Mouse (Mus musculus) E14TG2a.4 (cell line): ENCODE measurements around the gene Ankrd7.

ENCODE experiments used
- CTCF ChIP-seq: conservative IDR thresholded peaks from 2 replicates; pipeline ENCODE4 v1.5.1; 2014; ENCODE audit warnings: low read length
- POU5F1 ChIP-seq: IDR thresholded peaks from 2 replicates; pipeline ENCODE4 v1.6.1; 2014; ENCODE audit warnings: low read length, borderline replicate concordance

- TF ChIP-seq CTCF (no peak), POU5F1 (no peak)
Observed at GRCm38 (mm10) chr6:18916021-18916420, 49.9 kb downstream of the Ankrd7 start.
